Mouse (Mus musculus): ENCODE measurements around the gene Pbx3.

- TF ChIP-seq TAL1 (IDR thresholded peaks at IDR 0.05; ENCODE audit: low read length) = no peak
- TF ChIP-seq GATA1 (IDR thresholded peaks at IDR 0.05; ENCODE audit: low read length) = no peak
Measured at GRCm38 (mm10) chr2:34212418-34212817, 160.5 kb downstream of the Pbx3 start.
